Mouse (Mus musculus) fat pad, adult 2 months (tissue): ENCODE results near the gene Ltbp3.

Experiments
- DNase-seq: peaks from one replicate; pipeline ENCODE4 v3.0.0-alpha.2; 2011; ENCODE audit warnings: low read depth, low spot score; ENCODE audit errors: extremely low read depth

The Ltbp3 gene

DNA sequence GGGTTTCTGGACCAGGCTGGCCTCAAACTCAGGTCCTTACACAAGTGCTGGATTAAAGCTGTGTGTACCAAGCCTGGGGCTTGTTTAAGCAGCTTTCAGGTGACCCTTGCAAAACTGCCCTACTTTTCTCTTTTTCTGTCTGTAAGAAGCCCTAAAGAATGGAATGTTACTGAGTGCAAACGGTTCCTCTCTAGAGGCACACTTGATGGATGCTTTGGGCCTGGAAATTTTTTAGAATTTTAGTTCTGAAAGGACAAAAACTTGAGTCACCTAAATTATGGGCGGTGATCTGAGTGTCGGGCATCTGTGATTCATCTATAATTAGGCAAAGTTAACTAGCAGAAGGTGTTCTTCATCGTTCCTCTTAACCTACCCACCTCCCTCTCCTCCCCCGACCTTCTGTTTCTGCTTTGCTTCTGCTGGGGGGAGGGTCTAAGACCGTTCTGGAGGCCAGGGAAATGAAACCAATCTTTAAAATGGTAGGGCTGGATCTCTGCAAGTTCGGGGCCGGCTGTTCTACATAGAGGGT, 63.7 kb downstream of the Ltbp3 start:
- no peak for DNase-seq

DNA sequence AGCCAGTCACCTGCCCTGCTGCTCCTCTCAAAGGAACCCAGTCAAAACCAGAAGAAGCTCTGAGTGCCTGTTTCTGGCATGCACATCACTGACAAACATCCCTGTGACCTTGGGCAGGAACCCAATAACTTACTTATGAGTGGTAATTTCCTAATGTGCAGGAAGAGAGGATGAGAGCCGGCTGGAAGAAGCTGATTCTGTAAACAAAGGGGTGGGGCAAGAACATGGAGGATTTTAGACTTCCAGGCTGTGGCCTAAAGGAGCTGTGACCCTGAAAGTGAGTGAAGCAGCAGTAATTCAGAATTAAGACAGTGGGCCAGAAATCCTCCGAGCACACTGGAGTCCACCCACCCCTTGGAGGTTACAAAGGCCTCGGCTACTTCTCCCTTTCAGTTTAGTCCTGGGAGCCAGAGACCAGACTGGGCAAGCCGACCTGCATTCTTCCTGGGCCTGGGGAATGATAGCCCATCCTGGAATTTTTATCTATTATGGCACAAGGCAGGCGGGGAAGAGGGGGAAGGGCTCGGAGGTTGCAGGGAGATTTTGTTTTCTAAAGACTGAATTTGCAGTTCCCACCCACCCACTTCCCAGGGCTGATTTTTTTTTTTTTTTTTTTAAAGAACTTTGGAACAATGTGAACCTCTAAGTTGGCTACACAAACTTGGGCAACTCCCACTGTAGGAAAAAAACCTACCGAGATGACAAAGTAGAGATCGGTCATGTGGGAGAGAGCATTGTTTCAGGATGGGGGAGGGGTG, 65.5 kb downstream of the Ltbp3 start:
- DNase-seq = no peak

DNA sequence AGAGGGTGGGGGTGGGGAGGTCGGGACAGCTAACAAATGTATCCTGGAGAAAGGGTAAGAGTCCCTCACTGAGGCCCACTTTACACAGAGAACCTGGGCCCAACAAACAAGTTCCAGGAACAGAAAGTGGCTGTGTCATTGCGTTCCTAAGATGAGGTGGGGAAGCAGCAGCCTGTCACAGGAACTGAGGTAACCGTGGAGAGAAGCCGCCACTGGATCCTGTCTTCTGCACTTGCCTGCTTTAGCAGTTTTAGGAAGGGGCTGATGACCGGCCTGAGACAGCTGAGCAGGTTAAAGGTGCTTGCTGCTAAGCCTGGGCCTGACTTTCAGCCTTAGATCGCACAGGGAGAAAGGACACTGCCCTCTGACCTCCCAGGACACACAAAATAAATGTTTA, 66.1 kb downstream of the Ltbp3 start:
- DNase-seq = no peak

DNA sequence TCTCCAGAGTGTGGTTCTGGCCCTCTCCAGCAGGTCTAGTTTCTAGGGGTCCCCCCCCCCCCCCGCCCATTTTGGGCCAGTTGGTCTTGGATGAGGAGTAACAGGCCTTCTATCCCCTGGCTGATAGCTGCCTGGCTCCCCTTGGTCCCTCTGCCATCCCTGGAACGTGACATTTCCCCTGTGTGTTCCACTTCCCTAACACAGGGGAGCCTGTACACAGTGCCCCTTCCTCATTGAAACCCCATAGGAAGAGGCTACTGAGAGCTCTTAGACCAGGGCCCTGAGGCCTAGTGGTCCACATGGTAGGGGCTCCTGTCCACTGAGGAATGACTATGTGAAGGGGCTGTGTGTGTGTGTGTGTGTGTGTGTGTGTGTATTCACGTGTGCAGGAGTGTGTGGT, 67.0 kb downstream of the Ltbp3 start:
- DNase-seq = no peak
